Mouse (Mus musculus) MEL-GATA-1-ER (cell line): ENCODE results near the gene Helq.

Source experiments
- DNase-seq: peaks from one replicate; pipeline ENCODE4 v3.0.0-alpha.2; 2012; ENCODE audit warnings: low read depth; ENCODE audit errors: extremely low read depth

The Helq gene

DNA sequence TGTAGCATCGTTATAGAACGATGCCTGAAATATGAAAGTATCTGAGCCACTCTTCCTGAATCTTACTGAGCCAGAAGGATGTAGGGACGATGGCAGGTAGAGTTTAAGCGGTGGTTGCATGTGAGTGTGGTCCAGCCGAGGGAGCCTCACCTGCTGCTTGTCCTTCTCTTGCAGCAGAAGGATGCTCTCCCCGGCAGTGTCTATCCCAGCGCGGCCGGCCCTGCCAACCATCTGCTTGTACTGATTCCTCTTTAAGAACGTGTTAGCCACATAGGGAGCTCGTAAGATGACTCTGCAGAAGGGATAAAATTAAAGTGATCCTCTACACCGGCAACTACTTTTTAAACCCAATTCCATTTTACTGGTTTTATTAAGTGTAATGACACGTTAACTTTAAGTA, 19.4 kb downstream of the Helq start:
- DNase-seq, result no peak

DNA sequence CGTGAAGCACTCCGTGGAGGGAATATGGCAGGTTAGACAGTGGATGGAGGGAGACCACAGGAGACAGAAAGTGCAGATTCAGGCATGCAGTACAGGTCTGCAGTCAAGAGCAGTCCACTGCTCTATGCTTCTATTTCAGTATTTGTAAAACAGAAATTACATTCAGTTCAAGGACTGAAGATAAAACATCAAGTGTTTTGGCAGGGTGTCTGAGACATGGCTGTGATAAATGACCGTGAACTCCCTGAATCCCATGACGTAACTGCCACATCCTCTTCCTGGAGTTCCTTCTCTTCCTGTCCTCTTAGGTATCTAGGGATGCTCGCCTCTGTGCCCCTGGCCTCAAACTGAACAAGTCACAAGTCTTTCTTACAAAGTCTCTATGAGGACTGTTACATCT, 21.5 kb downstream of the Helq start:
- DNase-seq, result no peak

DNA sequence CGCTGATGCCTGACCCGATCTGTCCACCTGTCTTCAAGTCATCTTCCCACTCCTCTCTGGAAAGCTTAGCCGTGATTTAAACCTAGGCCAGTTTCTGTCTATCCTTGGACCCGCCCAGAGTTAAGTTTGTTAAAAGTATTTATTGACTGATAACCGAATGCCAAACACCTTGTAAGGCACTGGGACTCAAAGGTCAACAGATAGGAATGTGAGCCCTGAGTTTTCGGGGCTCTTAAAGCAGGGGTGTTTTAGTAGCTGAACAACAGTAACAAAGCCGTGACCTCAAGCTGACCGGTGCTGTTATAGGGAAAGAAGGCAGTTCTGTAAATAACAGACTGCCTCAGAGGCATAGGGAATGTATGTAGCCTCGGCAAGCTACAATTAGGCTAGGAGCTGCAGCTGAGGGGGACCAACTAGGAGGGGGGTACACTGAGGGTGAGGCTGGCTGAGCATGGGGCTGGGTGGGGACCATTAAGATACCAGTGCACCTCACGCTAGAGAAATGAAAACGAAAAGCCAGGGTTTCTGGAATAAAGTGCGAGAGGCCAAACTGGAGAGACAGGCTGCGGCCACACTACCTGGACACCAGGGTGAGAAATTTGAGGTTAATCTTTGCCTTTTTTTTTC, 22.5 kb downstream of the Helq start:
- no peak for DNase-seq

DNA sequence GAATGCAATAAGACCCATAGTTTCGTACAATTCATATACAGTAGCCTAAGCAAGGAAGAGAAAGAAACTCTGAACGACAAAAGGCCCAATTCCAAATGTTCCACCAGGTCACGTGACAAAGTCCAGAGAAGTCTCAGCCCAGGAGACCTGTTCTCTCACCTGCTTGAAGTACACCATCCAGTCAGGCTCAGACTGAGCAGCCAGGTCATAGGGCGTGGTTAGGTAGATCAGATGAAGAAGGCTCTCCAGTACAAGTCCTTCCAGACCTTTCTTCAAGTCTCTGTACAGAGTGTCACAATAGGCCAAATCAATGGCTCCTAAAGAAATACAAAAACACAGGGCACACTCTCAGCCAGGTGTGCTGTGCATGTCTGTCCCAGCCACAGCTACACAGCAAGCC, 26.8 kb downstream of the Helq start:
- DNase-seq, result no peak

DNA sequence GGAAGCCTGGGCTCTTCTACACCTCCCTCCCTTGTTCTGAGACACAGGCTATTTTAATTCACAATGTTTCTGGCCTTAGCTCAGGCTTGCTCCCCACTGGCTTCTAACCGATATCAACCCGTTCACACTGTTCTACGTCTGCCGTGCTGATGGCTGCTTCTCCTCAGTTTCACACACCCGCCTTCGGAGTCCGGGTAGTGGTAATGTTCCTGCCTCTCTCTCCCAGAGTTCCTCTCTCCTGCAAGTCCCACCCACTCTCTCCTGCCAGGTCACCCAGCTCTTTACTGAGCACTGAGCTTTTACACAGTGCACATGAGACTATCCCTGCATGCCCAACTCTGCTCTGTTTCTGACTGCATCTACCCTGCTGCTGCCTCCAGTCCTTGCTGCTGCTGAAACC, 32.4 kb downstream of the Helq start:
- DNase-seq, result no peak

DNA sequence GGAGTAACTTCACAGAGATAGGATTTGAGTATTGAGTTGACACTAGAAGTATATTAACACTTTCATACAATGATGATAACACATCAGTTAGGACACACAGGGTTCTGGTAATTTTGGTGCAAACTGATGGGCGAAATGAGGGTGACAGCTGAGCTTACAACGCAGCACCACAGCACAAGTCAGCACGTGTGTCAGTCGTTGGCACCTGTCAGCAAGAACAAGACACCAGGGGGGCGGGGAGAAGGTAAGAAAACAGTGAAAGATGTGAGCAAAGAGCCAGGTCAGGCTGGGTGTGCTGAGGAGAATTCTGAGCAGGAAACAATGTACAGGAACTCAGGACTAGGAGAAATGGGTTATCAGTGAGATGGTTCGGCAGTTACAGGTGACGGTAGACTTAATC, 36.7 kb downstream of the Helq start:
- DNase-seq, result no peak

DNA sequence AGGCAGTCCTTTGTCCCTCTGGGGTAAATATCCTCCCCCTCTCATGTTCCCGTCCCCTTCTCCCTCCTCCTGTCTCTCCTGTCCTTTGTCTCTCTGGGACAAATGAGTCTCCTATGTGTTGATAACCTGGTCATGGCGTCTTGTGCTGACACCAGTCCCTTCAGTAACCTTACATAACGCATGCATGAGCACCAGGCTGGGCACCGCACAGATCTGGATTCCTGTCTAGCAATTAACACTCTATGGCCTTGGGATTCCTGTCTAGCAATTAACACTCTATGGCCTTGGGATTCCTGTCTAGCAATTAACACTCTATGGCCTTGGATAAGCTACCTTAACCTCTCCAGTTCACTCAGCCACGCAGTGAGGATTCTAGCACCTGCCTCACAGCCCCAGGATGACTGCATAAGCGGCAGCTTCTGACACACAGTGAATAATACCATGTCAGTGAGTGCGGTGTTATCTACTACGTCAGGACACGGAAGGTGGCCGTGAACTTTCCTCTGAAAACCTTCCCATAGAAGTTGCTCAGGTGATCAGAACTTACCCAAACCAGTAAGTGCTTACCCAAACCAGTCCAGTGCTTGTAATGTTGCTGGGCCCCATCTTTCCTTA, 38.2 kb downstream of the Helq start:
- no peak for DNase-seq

DNA sequence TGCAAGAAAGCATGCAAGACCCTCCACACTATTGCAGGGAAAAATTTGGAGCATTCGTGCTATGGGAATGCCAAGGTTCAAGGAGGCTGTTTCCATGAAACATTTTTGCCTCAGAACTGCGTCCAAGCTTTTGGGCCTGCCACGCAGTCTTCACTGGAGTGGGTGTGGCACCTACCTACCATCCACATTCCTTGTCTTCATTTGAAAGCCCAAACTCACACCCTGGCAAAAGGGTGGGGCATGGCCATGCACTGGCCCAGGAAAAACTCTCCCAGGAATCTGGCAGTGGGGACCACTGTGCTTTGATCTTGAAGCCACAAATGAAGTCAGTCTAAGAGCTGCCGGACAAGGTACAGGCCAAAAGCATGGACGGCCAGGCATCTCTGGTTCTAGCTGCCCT, 40.3 kb downstream of the Helq start:
- no peak for DNase-seq

DNA sequence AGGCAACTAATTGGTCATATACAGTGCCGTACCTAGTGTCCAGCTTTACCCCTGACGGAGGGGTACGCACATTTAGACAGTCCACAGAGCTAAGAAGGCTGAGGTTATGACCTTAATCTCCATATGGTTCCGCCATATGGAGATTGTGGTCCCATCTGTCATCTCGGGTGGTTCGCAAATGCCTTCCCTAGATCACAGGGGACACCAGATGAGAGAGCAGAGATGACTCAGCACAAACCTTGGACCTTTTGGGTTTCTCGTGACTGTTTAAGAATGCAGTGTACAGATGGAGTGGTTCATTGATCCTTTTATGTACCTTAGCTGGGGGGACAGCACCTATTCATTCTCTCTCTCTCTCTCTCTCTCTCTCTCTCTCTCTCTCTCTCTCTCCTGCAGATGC, 45.0 kb downstream of the Helq start:
- DNase-seq, result no peak

DNA sequence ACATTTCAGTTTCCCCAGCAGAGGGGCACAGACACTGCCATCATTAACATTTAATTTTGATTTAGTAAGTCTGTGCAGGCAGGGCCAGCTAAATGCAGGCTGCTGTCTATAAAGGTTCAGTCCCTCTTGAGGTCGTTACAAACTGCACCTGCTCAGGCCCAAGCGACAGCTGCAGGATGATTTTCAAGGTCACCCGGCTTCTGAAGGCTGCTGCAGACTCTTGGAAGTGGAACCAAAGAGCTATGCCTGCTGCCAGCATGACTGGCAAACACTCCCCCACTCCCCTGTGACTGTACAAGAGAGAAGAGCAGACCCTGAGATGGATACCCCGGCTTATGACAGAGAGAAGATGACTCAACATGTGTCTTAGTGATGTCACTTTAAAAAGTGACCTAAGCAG, 46.7 kb downstream of the Helq start:
- DNase-seq, result no peak

DNA sequence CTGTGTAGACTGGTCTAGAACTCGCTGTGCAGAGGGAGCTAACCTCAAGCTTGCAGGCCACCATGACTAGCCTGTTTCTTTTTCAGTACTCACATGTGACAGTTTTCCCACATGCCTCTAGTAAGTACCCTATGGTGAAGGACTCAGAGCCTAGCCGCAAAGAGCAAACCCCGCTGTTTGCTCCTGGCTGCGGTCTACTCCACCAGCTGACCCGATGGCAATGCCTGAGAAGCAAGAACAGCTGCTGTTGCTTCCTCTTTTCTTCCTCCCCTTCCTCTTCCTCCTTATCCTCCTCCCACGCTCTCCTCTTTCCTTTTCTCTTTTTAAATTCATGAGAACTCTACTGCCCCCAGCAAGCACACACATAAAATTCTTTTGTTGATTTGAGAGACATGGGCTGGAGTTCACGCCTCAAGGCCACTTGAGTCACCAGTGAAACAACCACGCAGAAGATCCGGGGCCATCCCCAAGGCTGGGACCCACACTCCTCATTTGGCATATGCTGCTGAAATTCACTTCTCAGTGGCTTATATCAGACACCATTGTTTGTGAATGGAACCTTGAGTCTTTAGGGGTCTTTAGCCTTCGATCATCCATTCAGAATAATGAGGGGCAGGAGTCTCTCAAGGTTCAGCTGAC, 47.7 kb downstream of the Helq start:
- peak; percentile 52 for DNase-seq

DNA sequence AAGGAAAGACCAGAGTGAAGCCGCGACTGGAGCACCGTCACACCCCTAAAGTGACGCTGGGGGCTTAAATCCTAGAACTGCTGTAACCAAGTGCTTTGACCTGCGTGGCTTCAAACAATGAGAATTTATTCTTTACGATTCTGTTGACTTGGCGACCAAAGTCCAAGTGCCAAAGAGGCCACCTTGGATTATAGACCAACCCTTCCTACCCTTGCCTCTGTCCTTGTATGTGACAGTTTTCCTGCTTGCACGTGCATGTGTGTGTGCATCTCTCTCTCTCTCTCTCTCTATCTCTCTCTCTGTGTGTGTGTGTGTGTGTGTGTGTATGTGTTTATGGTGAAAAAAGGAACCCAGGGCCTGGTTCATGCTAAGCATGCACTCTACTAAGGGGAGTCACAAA, 59.6 kb downstream of the Helq start:
- DNase-seq, result no peak

DNA sequence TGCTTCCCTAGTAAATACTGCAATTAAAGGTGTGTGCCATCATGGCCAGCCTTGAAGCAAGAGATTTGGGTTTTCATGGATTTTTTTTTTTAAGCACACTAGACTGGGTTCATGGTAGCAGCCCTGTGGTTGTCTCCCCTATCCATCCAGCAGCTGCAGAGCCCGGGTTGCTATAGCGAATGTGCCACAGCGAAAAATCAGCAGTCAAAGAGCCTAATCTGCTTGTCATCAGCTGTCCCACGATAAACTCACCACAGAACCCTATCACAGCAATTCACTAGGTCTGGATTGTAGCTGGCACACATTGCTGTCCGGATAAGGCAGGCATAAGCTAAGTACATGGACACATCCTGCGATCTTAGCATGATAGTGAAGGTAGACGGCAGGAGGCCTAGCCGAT, 61.5 kb downstream of the Helq start:
- no peak for DNase-seq

DNA sequence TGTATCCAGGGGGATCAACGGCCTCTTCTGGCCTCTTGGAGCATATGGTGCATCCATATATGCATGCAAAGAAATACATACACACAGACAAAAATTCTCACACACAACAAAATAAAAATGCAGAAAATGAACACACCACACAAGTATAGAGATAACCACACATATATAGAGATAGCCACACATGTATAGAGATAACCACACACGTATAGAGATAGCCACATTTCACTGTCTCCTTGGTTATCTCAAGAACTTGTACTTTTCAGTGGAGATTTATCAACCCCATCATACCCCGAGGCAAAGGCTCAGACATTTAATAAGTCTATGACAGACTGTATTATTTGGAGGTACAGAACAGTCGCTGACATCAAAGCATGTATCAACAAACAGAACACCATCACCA, 63.9 kb downstream of the Helq start:
- no peak for DNase-seq

DNA sequence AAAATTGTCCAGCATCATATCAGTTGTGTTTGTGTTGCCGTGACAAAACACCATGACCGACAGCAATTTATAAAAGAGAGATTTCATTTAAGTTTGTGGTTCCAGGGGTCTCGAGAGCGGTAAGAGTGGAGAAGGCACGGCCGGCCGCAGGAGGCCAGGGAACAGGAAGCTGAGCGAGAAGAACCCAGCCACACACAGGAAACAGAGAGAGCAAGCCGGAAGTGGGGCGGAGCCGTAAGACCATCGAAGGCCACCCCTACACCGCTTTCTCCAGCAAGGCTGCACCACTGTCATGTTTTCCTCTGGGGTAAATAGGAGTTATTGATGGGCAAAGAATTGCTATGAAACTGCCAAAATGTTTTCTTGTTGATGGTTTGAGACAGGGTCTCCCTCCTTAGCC, 69.6 kb downstream of the Helq start:
- no peak for DNase-seq

DNA sequence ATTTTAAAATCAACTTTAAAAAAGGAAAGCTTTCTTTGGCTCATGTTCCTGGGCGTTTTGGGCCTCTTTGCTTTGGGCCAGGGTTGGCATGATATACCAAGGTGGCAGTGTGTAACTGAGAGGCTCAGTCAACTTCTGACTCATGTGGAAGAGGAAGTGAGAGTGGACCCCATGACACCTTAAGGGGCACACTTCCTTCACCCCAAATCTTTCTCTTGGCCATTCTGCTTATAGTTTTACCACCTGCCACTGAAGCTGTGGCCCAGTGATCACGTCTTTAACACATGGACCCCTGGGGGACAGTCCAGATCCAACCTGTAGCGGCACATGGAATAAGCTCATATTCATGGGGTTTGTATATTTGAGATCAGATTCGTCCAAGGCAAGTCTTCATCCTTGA, 72.4 kb downstream of the Helq start:
- DNase-seq, result no peak

DNA sequence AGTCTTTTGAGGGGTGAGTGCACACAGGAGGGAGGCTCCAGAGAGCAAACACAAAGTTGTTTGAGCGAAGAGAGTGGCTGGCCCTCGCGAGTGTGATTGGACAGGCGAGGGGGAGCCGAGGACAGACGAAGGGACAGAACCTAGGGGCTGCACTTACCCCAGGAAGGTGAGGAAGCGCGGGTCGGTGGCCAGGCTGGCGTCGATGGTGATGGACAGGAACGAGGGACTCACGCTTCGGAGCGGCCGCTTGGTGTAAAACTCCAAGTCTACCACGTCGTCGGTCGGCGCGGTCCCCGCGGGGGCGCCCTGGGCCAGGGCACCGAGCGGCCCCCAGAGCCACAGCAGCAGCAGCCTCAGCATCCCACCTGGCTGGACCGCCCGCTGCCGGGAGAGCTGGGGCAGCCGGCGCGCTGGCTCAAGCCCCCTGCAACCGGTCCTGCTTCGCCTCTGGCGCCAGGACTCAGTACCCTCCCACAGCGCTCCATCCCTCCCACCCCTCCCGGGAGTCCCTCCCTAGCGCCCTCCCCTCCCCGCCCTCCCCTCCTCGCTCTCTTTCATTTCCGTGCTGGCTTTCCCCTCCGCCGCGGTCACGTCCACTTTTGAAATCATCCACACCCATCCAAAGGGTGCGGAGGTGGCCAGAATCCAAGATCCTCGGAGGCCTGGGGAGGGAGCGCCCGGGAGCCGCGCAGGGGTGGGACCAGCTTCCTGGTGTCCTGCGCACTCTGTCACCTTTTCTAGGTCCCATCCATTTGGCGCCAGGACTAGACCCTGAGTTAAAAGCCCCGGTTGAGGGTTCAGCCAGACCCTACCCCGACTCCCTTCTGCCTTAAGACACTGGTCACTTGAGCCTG, 78.9 kb downstream of the Helq start, which contains the start of gene Hpse:
Gene Hpse (minus strand): TSS at position 482 of the 854 bp plus-strand sequence.
- DNase-seq, result no peak

DNA sequence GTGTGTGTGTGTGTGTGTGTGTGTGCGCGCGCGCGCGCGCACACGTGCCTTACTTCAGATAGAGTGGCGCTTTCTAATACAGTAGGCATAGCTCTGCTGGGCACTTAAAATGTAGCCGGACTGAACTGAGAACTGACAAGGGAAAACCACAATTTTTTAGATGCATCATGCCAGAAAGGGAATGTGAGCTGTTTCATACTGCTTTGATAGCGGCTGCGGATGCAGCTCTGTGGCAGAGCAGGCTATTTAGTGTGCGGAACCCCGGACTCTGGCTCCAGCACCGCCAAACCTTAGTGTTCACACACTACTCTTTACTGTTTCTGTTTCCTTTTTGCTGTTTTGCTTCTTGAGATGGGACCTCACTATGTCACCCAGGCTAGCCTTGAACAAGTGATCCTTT, 81.6 kb downstream of the Helq start:
- DNase-seq, result no peak
